Comparison of ENCODE assay signal across 9 mouse cellular contexts in the genomic region with DNA sequence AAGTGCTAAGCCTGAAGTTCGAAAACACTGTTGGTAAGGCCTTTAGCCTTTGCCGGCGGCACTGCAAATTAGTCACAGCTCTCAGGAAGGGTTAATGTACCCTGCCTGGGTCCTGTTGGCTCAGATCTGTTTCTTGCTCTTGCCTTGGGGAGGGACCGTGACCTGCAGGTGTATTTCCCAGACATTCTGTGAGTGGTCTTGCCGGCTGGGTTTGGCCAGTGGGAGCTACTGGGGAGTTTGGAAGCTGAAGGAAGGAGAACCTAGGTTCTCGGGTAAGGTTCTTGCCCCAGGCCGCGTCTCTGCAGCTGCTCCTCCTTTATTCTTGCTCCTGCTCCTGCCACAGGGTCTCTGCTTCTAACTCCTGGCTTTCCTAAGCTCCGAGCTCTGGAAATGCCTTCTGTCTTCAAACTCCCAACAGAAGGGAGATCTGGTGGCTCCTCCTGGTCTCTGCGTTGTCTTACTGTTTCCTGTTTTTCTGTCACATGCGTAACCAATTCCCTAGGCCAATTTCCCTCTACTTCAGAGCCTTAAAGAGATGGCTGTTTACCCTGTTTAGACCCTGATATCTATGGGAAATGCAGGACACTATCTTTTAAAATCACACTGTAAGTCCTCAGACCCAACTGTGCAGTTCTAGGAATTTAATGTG. TPM values are rescaled to one million over a fixed set of nuclear protein-coding genes. Genes with fewer than 3 reads are reported as not detected.
DNase-seq lines count a peak whose midpoint lies in the region; ATAC-seq and TF ChIP-seq lines count a peak whose summit lies in the region.
"Had no signal": no experiment of that assay in that cellular context is flagged by ENCODE, and none has a peak within 500 bp of the region (broad histone marks: within the 10 kb centered on the region; RNA-seq: fewer than 3 reads in every experiment).

No protein-coding gene starts in this region.

- peaks cover 29% of the 10 kb centered on the region for H3K4me1 ChIP-seq in heart, embryonic 16.5 days (ENCODE audit: control insufficient read depth, insufficient read depth, low read length)
- peaks cover 22% of the 10 kb centered on the region for H3K4me1 ChIP-seq in liver, postnatal 0 days (ENCODE audit: insufficient read depth)

- 59% methylated on average over 11 of the region's 11 CpGs for WGBS in heart, embryonic 16.5 days
- WGBS in liver, postnatal 0 days (ENCODE audit: insufficient replicate concordance): 40% methylated on average over 11 of the region's 11 CpGs

- no peaks in the 10 kb centered on the region for H3K36me3 ChIP-seq in heart, embryonic 16.5 days (ENCODE audit: control insufficient read depth, insufficient read depth)
- H3K36me3 ChIP-seq in liver, postnatal 0 days (replicated peaks; ENCODE audit: insufficient read depth, low read length): no peaks in the 10 kb centered on the region; the same call in 1 of the 2 replicates

- no peaks in the 10 kb centered on the region for H3K27me3 ChIP-seq in heart, embryonic 16.5 days (ENCODE audit: control insufficient read depth, insufficient read depth, low read length)
- no peaks in the 10 kb centered on the region for H3K27me3 ChIP-seq in liver, postnatal 0 days (ENCODE audit: insufficient read depth, low read length)

- no peaks in the 10 kb centered on the region for H3K9me3 ChIP-seq in heart, embryonic 16.5 days (replicated peaks; ENCODE audit: control insufficient read depth, low read length)
- H3K9me3 ChIP-seq in liver, postnatal 0 days (ENCODE audit: low read length): no peaks in the 10 kb centered on the region

- DNase-seq in layer of hippocampus, adult 9-11 months: peak; percentile 40
- no peak for DNase-seq in layer of hippocampus, postnatal 25 days (ENCODE audit: extremely low spot score in 1 of 2, low spot score in 1 of 2)
- DNase-seq in c-Kit-positive CD71-positive TER-119-positive erythroid progenitor cells, embryonic 14.5 days (ENCODE audit: low spot score): peak; percentile 56
- DNase-seq in liver, postnatal 0 days: no peak
- no peak for DNase-seq in gastrocnemius, postnatal 10 days
- DNase-seq in adrenal gland, postnatal 14 days: no peak
- DNase-seq: thymus, postnatal 25 days had no signal

- no peak for TF ChIP-seq CTCF in liver, postnatal 0 days (IDR thresholded peaks at IDR 0.05; ENCODE audit: low read depth)

- TF ChIP-seq EP300 in liver, postnatal 0 days (IDR thresholded peaks at IDR 0.05; ENCODE audit: low read depth): 0 out of 2 replicates have a peak, but pooled peaks have one; percentile 21

- H3K9ac ChIP-seq in heart, embryonic 16.5 days (ENCODE audit: low read length): peak overlapping the region; percentile 48
- H3K9ac ChIP-seq in liver, postnatal 0 days (replicated peaks): peak overlapping the region; percentile 61

- H3K4me2 ChIP-seq in heart, embryonic 16.5 days (ENCODE audit: low read depth, low read length): peak overlapping the region; percentile 48
- H3K4me2 ChIP-seq in liver, postnatal 0 days (ENCODE audit: low read depth, low read length): peak overlapping the region; percentile 70

- peak overlapping the region; percentile 57 for H3K27ac ChIP-seq in heart, embryonic 16.5 days (ENCODE audit: low read length)
- peak overlapping the region; percentile 77 for H3K27ac ChIP-seq in liver, postnatal 0 days (ENCODE audit: low read depth)

- no peak for ATAC-seq in heart, embryonic 16.5 days (replicated peaks; ENCODE audit: extremely low read depth, insufficient read depth, low FRiP score)
- ATAC-seq in liver, postnatal 0 days: peak; percentile 1
- no peak for ATAC-seq in frontal cortex, adult (ENCODE audit: low TSS enrichment)

- peak overlapping the region; percentile 19; the same call in 1 of the 2 replicates for H3K4me3 ChIP-seq in heart, embryonic 16.5 days (ENCODE audit: low read length)
- peak overlapping the region; percentile 39 for H3K4me3 ChIP-seq in liver, postnatal 0 days (ENCODE audit: low read depth, low read length)

RNA-seq across cellular contexts. Expression of a gene that starts 3.8 kb away (rescaled TPM):
- 10 to 100 TPM; 40.8 to 49.8 TPM for total RNA-seq in layer of hippocampus, postnatal 25 days (2021)
- polyA plus RNA-seq in heart, embryonic 16.5 days (2015; fragmentation: Nextera tagmentation; extraction: Ambion mirVana): 59.2 and 59.4 TPM in 2 replicates
- polyA plus RNA-seq in liver, postnatal 0 days (2015; fragmentation: Nextera tagmentation; extraction: Ambion mirVana): 12.1 and 15.3 TPM in 2 replicates
- total RNA-seq in gastrocnemius, postnatal 10 days (2021): 10 to 100 TPM; 39.9 to 51.8 TPM
- total RNA-seq in adrenal gland, postnatal 14 days (2021): 139 and 144 TPM in 2 replicates

Comparison
In these comparisons a context has a peak if more than half of its experiments do, and no peak if none do; other contexts are left out.
1. DNase-seq: peak in layer of hippocampus, adult 9-11 months (single experiment) and c-Kit-positive CD71-positive TER-119-positive erythroid progenitor cells, embryonic 14.5 days (single experiment); none in layer of hippocampus, postnatal 25 days (0 of 2), liver, postnatal 0 days (single experiment), gastrocnemius, postnatal 10 days (single experiment) and adrenal gland, postnatal 14 days (single experiment).